Mouse (Mus musculus) cerebellum, adult (tissue): ENCODE measurements at regions not wholly inside any gene's neighbourhood (a gene's known extent, or its start where the extent isn't known, plus 50 kb on each side); places are given as distances from the start of the nearest gene placed in this dataset.

Experiments
- ATAC-seq: cut with Nextera tagmentation; 2 replicates; pipeline ENCODE4 v1.9.2; 2017; ENCODE audit warnings: mild to moderate bottlenecking, moderate library complexity, mixed read lengths; ENCODE audit not compliant: insufficient number of reproducible peaks, low FRiP score, low TSS enrichment

- ATAC-seq = no peak
Measured at GRCm38 (mm10) chr1:35983361-35983760, 84.8 kb upstream of the Hs6st1 start.

- ATAC-seq = no peak
Measured at GRCm38 (mm10) chr1:35985318-35985717, 82.9 kb upstream of the Hs6st1 start.

GRCm38 (mm10) chr1:35986666-35987065, 81.5 kb upstream of the Hs6st1 start:
- ATAC-seq = no peak

GRCm38 (mm10) chr1:35992227-35992909, 75.8 kb upstream of the Hs6st1 start:
- no peak for ATAC-seq

GRCm38 (mm10) chr1:35992937-35993336, 75.3 kb upstream of the Hs6st1 start:
- no peak for ATAC-seq

- ATAC-seq = no peak
Measured at GRCm38 (mm10) chr1:35995691-35996090, 72.5 kb upstream of the Hs6st1 start.

- ATAC-seq = no peak
Measured at GRCm38 (mm10) chr1:36001319-36001718, 66.9 kb upstream of the Hs6st1 start.

- no peak for ATAC-seq
Measured at GRCm38 (mm10) chr1:36001821-36002220, 66.4 kb upstream of the Hs6st1 start.

- ATAC-seq = no peak
Measured at GRCm38 (mm10) chr1:36003592-36003991, 64.6 kb upstream of the Hs6st1 start.

- ATAC-seq = no peak
Measured at GRCm38 (mm10) chr1:36008598-36008997, 59.6 kb upstream of the Hs6st1 start.

GRCm38 (mm10) chr1:36009010-36009619, 59.1 kb upstream of the Hs6st1 start:
- ATAC-seq = no peak

GRCm38 (mm10) chr1:36010151-36010550, 58.0 kb upstream of the Hs6st1 start:
- ATAC-seq = no peak

GRCm38 (mm10) chr1:36010834-36011233, 57.4 kb upstream of the Hs6st1 start:
- no peak for ATAC-seq

- no peak for ATAC-seq
Measured at GRCm38 (mm10) chr1:36012081-36012765, 56.0 kb upstream of the Hs6st1 start.

- no peak for ATAC-seq
Measured at GRCm38 (mm10) chr1:36013823-36014341, 54.3 kb upstream of the Hs6st1 start.

- no peak for ATAC-seq
Measured at GRCm38 (mm10) chr1:36014372-36014771, 53.8 kb upstream of the Hs6st1 start.

- no peak for ATAC-seq
Measured at GRCm38 (mm10) chr1:36015210-36015609, 53.0 kb upstream of the Hs6st1 start.

- ATAC-seq = no peak
Measured at GRCm38 (mm10) chr1:36016566-36016965, 51.6 kb upstream of the Hs6st1 start.

- ATAC-seq = no peak
Measured at GRCm38 (mm10) chr1:36017061-36017461, 51.1 kb upstream of the Hs6st1 start.

- ATAC-seq = no peak
Measured at GRCm38 (mm10) chr1:36017656-36018055, 50.5 kb upstream of the Hs6st1 start.
